Mouse (Mus musculus): Measurements from ENCODE around the gene Rel.

DNA sequence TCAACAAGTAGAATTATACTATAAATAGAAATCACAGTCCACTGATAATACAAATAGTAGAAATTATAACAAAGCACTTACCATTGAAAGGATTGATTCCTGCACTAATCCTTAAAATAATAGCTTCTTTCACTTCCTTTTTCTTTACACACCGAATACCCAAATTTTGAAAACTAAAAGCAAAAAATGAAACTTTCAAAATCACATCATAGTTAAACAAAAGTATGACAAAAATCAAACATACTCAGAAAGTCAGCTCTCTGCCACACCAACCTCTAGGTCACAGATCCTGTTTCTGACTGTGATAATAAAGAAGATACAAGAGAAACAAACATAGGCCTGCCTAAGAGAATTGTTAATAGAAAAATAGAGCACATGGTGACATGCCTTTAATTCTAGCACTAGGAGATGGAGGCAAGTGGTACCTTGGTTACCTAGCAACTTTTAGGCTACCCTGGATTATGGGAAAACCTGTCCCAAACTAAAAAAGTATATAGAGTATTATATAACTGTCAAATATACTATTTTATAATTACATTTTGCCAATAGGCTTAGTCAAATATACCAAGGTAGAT lies 17.5 kb downstream of the Rel start:
- TF ChIP-seq GATA1 (IDR thresholded peaks at IDR 0.05; ENCODE audit: low read length) (no peak), TAL1 (IDR thresholded peaks at IDR 0.05; ENCODE audit: low read length) (no peak)
